Mouse (Mus musculus): ENCODE results near the gene Smtn. TPM values are rescaled to one million over a fixed set of nuclear protein-coding genes. Genes with fewer than 3 reads are reported as not detected.

The Smtn gene
- polyA plus RNA-seq, 1 experiment = 14.6 TPM

GRCm38 (mm10) chr11:3548564-3549295, 8.3 kb upstream of the Smtn start:
- no peaks in the 10 kb centered on the region for H3K4me1 ChIP-seq (ENCODE audit: control insufficient read depth, insufficient read depth, insufficient read length)
- DNase-seq (ENCODE audit: low read depth in 1 of 2, low spot score in 2 of 2) = no peak
- no peaks in the 10 kb centered on the region for H3K27me3 ChIP-seq (ENCODE audit: control insufficient read depth, insufficient read depth, low read length)
- H3K27ac ChIP-seq (ENCODE audit: insufficient read depth, low read length) = no peak overlapping the region
- TF ChIP-seq POLR2A (IDR thresholded peaks at IDR 0.05; ENCODE audit: low read depth, low read length) (no peak), CTCF (IDR thresholded peaks at IDR 0.05; ENCODE audit: extremely low read depth, insufficient read depth, insufficient read length, insufficient replicate concordance) (no peak)
- H3K4me3 ChIP-seq (ENCODE audit: extremely low read depth, insufficient read depth, insufficient read length) = no peak overlapping the region
- H3K36me3 ChIP-seq (ENCODE audit: control insufficient read depth, insufficient read depth, low read length) = no peaks in the 10 kb centered on the region
- WGBS = 85% methylated on average over 3 of the region's 3 CpGs

DNA sequence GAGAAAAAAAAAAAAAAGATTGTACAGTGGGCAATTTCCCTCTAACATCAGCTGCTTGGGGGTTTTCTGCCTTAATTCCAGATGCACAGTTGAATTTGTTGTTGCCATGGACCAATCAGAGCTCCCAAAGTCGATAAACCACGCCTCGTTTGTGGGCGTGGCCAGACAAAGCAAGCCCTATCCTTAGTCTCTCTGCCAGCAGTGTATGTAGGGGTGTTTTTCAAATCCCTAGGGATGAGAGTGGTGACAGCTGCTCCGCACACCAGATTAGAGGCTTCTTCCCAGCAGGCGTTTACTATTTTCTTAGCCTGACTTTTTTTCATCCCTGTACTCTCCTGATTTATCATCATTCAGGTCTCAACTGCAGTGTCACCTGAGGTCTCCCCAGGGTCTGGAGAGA, 7.6 kb upstream of the Smtn start:
- no peak overlapping the region for H3K27ac ChIP-seq (ENCODE audit: insufficient read depth, low read length)
- H3K27me3 ChIP-seq (ENCODE audit: control insufficient read depth, insufficient read depth, low read length) = no peaks in the 10 kb centered on the region
- no peaks in the 10 kb centered on the region for H3K36me3 ChIP-seq (ENCODE audit: control insufficient read depth, insufficient read depth, low read length)
- DNase-seq (ENCODE audit: low read depth in 1 of 2, low spot score in 2 of 2) = no peak
- H3K4me1 ChIP-seq (ENCODE audit: control insufficient read depth, insufficient read depth, insufficient read length) = no peaks in the 10 kb centered on the region
- TF ChIP-seq CTCF (IDR thresholded peaks at IDR 0.05; ENCODE audit: extremely low read depth, insufficient read depth, insufficient read length, insufficient replicate concordance) (no peak), POLR2A (IDR thresholded peaks at IDR 0.05; ENCODE audit: low read depth, low read length) (no peak)
- no peak overlapping the region for H3K4me3 ChIP-seq (ENCODE audit: extremely low read depth, insufficient read depth, insufficient read length)
- WGBS = 59% methylated on average over 6 of the region's 6 CpGs

DNA sequence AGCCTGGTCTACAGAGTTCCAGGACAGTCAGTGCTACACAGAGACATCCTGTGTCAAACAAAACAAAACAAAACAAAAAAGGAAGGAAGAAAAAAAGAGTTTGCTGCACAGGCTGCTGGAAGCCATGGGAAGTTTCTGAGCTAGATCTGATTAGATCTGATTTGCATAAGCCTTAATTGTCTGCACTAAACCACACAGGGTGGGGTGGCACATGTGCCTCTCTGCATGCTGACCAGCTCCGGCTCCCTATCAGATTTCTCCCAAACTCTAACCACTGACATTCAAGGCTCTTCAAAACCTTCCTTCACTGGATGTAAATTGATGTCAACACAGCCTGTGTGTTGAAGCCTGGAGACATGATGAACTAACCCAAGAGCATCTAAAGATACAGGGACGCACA, 6.6 kb upstream of the Smtn start:
- H3K27ac ChIP-seq (ENCODE audit: insufficient read depth, low read length) = no peak overlapping the region
- H3K4me3 ChIP-seq (ENCODE audit: extremely low read depth, insufficient read depth, insufficient read length) = no peak overlapping the region
- no peak for DNase-seq (ENCODE audit: low read depth in 1 of 2, low spot score in 2 of 2)
- TF ChIP-seq CTCF (IDR thresholded peaks at IDR 0.05; ENCODE audit: extremely low read depth, insufficient read depth, insufficient read length, insufficient replicate concordance) (no peak), POLR2A (IDR thresholded peaks at IDR 0.05; ENCODE audit: low read depth, low read length) (no peak)
- no peaks in the 10 kb centered on the region for H3K36me3 ChIP-seq (ENCODE audit: control insufficient read depth, insufficient read depth, low read length)
- H3K4me1 ChIP-seq (ENCODE audit: control insufficient read depth, insufficient read depth, insufficient read length) = no peaks in the 10 kb centered on the region
- WGBS = 75% methylated on average over 2 of the region's 2 CpGs
- H3K27me3 ChIP-seq (ENCODE audit: control insufficient read depth, insufficient read depth, low read length) = no peaks in the 10 kb centered on the region

DNA sequence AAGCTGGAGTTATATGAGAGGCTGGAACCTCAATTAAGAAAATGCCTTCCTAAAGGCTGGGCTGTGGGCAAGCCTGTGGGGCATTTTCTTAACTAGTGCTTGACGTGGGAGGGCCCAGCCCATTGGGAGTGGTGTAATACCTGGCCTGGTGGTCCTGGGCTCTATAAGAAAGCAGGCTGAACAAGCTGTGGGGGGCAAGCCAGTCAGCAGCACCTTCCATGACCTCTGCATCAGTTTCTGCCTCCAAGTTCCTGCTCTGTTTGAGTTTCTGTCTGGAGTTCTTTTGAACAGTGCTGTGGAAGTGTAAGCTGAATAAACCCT, 5.8 kb upstream of the Smtn start:
- DNase-seq (ENCODE audit: low read depth in 1 of 2, low spot score in 2 of 2) = no peak

DNA sequence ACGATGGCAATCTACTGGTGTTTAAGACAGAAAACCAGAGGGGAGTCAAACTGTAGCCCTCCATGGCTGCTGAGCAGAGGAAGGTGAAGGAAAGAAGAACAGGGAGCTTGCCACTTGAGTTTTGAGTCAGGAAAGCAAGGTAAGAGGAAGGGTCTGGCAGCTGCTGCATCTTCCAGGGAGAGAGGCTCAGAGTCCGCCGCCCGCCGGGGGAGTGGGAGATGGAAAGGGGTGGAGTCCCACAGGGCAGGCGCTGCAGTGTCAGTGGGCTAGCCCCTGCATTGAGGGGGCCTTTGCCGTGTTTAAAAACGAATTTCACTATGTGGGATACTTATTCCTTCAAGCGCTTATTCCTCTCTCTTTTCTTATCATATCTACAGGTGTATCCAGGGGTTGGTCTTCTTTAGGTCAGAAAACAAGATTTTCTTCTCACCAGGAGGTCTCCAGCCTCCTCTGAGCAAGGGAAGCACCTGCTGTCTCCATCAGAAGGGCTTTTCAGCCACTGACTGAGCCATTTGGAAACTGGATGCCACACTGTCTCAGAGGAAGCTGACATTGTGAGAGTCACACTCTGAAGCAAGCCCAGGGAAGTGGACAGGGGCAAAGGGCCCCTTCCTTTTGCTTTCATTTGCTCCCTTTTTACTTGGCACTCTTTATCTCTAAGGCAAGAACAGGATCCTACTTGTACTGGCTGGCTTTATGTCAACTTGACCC, 5.3 kb upstream of the Smtn start:
- WGBS = 72% methylated on average over 9 of the region's 9 CpGs
- no peak for DNase-seq (ENCODE audit: low read depth in 1 of 2, low spot score in 2 of 2)
- Histone ChIP-seq H3K27me3 (ENCODE audit: control insufficient read depth, insufficient read depth, low read length) (no peaks in the 10 kb centered on the region), H3K36me3 (ENCODE audit: control insufficient read depth, insufficient read depth, low read length) (no peaks in the 10 kb centered on the region), H3K4me3 (ENCODE audit: extremely low read depth, insufficient read depth, insufficient read length) (no peak overlapping the region), H3K27ac (ENCODE audit: insufficient read depth, low read length) (no peak overlapping the region), H3K4me1 (ENCODE audit: control insufficient read depth, insufficient read depth, insufficient read length) (no peaks in the 10 kb centered on the region)
- TF ChIP-seq CTCF (IDR thresholded peaks at IDR 0.05; ENCODE audit: extremely low read depth, insufficient read depth, insufficient read length, insufficient replicate concordance) (no peak), POLR2A (IDR thresholded peaks at IDR 0.05; ENCODE audit: low read depth, low read length) (no peak)

More for the DNA sequence above, 5.8 kb upstream of the Smtn start:
- no peak overlapping the region for H3K27ac ChIP-seq (ENCODE audit: insufficient read depth, low read length)
- no peak for TF ChIP-seq POLR2A (IDR thresholded peaks at IDR 0.05; ENCODE audit: low read depth, low read length)
- no peak for TF ChIP-seq CTCF (IDR thresholded peaks at IDR 0.05; ENCODE audit: extremely low read depth, insufficient read depth, insufficient read length, insufficient replicate concordance)
- no peaks in the 10 kb centered on the region for H3K36me3 ChIP-seq (ENCODE audit: control insufficient read depth, insufficient read depth, low read length)
- H3K4me1 ChIP-seq (ENCODE audit: control insufficient read depth, insufficient read depth, insufficient read length) = no peaks in the 10 kb centered on the region
- WGBS = 43% methylated on average over 1 of the region's 1 CpGs
- H3K27me3 ChIP-seq (ENCODE audit: control insufficient read depth, insufficient read depth, low read length) = no peaks in the 10 kb centered on the region
- no peak overlapping the region for H3K4me3 ChIP-seq (ENCODE audit: extremely low read depth, insufficient read depth, insufficient read length)

DNA sequence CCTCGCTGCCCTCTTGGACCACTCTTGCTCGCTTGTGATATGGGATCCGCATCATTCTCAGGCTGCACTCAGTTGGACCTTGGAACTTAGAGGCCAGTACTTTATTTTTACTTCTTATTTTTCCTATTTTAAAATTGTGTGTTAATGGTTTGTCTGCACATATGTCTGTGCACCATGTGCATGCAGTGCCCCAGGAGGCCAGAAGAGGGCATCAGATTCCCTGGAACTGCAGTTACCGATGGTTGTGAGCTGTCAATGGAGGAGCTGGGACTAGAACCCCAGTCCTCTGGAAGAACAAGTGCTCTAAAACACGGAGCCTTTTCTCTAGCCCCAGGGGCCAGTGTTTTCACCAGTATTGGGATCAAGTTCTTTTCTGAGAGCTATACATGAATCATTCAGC, 4.0 kb upstream of the Smtn start:
- H3K27me3 ChIP-seq (ENCODE audit: control insufficient read depth, insufficient read depth, low read length) = no peaks in the 10 kb centered on the region
- TF ChIP-seq CTCF (IDR thresholded peaks at IDR 0.05; ENCODE audit: extremely low read depth, insufficient read depth, insufficient read length, insufficient replicate concordance) (no peak), POLR2A (IDR thresholded peaks at IDR 0.05; ENCODE audit: low read depth, low read length) (no peak)
- H3K36me3 ChIP-seq (ENCODE audit: control insufficient read depth, insufficient read depth, low read length) = no peaks in the 10 kb centered on the region
- no peak overlapping the region for H3K27ac ChIP-seq (ENCODE audit: insufficient read depth, low read length)
- H3K4me3 ChIP-seq (ENCODE audit: extremely low read depth, insufficient read depth, insufficient read length) = no peak overlapping the region
- no peak for DNase-seq (ENCODE audit: low read depth in 1 of 2, low spot score in 2 of 2)
- H3K4me1 ChIP-seq (ENCODE audit: control insufficient read depth, insufficient read depth, insufficient read length) = no peaks in the 10 kb centered on the region
- WGBS = 93% methylated on average over 5 of the region's 5 CpGs

DNA sequence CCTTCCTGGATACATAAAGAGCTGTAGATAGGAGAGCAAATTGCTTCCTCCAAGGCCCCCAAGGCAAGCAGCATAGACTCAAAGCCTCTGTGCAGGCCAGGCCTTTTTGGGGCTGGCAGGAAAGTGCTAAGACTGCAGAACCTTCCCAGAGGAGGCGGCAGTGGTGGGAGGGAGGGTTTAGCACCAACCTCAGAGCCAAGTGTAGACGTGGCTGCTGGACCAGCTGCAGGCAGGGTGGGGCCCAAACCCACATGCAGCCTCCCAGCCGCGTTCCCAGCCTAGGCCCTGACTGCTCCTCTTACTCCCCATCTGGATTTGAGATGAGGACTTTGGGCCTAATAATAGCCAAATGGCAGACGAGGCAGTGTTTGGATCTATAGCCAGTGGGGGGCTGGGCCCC, 2.6 kb upstream of the Smtn start:
- H3K27me3 ChIP-seq (ENCODE audit: control insufficient read depth, insufficient read depth, low read length) = no peaks in the 10 kb centered on the region
- WGBS = 65% methylated on average over 5 of the region's 5 CpGs
- H3K4me3 ChIP-seq (ENCODE audit: extremely low read depth, insufficient read depth, insufficient read length) = no peak overlapping the region
- no peaks in the 10 kb centered on the region for H3K36me3 ChIP-seq (ENCODE audit: control insufficient read depth, insufficient read depth, low read length)
- no peak for DNase-seq (ENCODE audit: low read depth in 1 of 2, low spot score in 2 of 2)
- TF ChIP-seq CTCF (IDR thresholded peaks at IDR 0.05; ENCODE audit: extremely low read depth, insufficient read depth, insufficient read length, insufficient replicate concordance) (no peak), POLR2A (IDR thresholded peaks at IDR 0.05; ENCODE audit: low read depth, low read length) (no peak)
- peaks cover 3% of the 10 kb centered on the region; the same call in 1 of the 2 replicates for H3K4me1 ChIP-seq (ENCODE audit: control insufficient read depth, insufficient read depth, insufficient read length)
- no peak overlapping the region for H3K27ac ChIP-seq (ENCODE audit: insufficient read depth, low read length)
